Mouse (Mus musculus): ENCODE measurements around the gene Wars.

DNA sequence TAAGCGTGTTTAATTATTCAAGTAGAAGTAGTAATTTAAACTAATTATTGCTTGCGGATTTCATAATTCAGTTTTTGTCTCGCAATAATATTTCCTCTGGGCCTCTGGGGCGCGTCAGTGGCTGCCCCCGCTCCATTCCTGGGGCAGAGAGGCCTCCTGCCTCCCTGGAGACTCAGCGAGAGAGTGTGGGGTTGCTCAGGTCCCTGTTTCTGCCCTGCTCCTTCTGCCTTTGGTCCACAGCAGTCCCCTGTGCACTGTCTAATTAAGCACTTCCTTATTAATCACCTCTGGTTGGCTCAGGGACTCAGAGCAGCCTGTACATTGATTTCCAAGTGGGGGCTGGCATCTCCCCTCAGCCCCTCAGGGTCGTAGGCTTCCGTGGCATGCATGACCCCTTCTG, 23.5 kb upstream of the Wars start:
- TF ChIP-seq CTCF (IDR thresholded peaks at IDR 0.05; ENCODE audit: low read depth) (no peak), EP300 (IDR thresholded peaks at IDR 0.05; ENCODE audit: low read depth) (no peak)

Measured in liver, embryonic 14.5 days (tissue).